Mouse (Mus musculus) olfactory bulb, adult 2 months (tissue): ENCODE data around the gene Cep295.

ENCODE experiments used
- CTCF ChIP-seq: fragments of 200-500 bp; IDR thresholded peaks from 2 replicates; pipeline ENCODE4 v1.5.1; 2012; ENCODE audit warnings: low read depth, mild to moderate bottlenecking, low read length, moderate library complexity; ENCODE audit not compliant: insufficient read depth
- POLR2A ChIP-seq: fragments of 200-500 bp; IDR thresholded peaks from 2 replicates; pipeline ENCODE4 v1.6.1; 2012; ENCODE audit warnings: mild to moderate bottlenecking, low read depth, low read length, moderate library complexity; ENCODE audit not compliant: insufficient read depth

- TF ChIP-seq POLR2A (no peak), CTCF (no peak)
Measured at GRCm38 (mm10) chr9:15356916-15357483, 588 bp downstream of the Cep295 start.
